Mouse (Mus musculus) lung, postnatal 0 days (tissue): ENCODE results near the gene Tbx5. TPM values are rescaled to one million over a fixed set of nuclear protein-coding genes. Genes with fewer than 3 reads are reported as not detected.

Source experiments
- ATAC-seq: fragments of 200-750 bp; cut with Nextera tagmentation; 2 replicates; pipeline ENCODE4 v1.8.0; 2017; ENCODE audit warnings: moderate library complexity
- DNase-seq: peaks from one replicate; pipeline ENCODE4 v3.0.0-alpha.2; 2016; ENCODE audit warnings: low spot score
- H3K27ac ChIP-seq: fragments of 300-500 bp; sonication (generic); 2 replicates; pipeline ENCODE4 v1.5.1; 2014; ENCODE audit warnings: antibody characterized with exemption, mild to moderate bottlenecking, low read length, mixed read lengths
- H3K27me3 ChIP-seq: fragments of 300-500 bp; sonication (generic); replicated peaks from 2 replicates; pipeline ENCODE4 v1.6.1; 2014; ENCODE audit warnings: low read length, mixed read lengths; ENCODE audit not compliant: insufficient read depth
- H3K36me3 ChIP-seq: fragments of 300-500 bp; sonication (generic); 2 replicates; pipeline ENCODE4 v1.6.1; 2014; ENCODE audit warnings: low read length, mixed read lengths; ENCODE audit not compliant: insufficient read depth
- H3K4me1 ChIP-seq: fragments of 300-500 bp; sonication (generic); 2 replicates; pipeline ENCODE4 v1.6.1; 2014; ENCODE audit warnings: antibody characterized with exemption, low read depth, low read length, mixed read lengths; ENCODE audit not compliant: insufficient read depth
- H3K4me2 ChIP-seq: fragments of 300-500 bp; sonication (generic); replicated peaks from 2 replicates; pipeline ENCODE4 v1.6.1; 2014; ENCODE audit warnings: low read depth, mild to moderate bottlenecking, low read length, moderate library complexity, mixed read lengths
- H3K4me3 ChIP-seq: fragments of 300-500 bp; sonication (generic); 2 replicates; pipeline ENCODE4 v1.5.1; 2014; ENCODE audit warnings: low read depth, low read length
- H3K9ac ChIP-seq: fragments of 300-500 bp; sonication (generic); replicated peaks from 2 replicates; pipeline ENCODE4 v1.6.1; 2014; ENCODE audit warnings: low read depth, mild to moderate bottlenecking
- H3K9me3 ChIP-seq: fragments of 300-500 bp; sonication (generic); 2 replicates; pipeline ENCODE4 v1.6.1; 2016; ENCODE audit warnings: low read length, mixed read lengths
- CTCF ChIP-seq: IDR thresholded peaks from 2 replicates; pipeline ENCODE4 v1.5.1; 2016; ENCODE audit warnings: antibody characterized with exemption, mild to moderate bottlenecking
- EP300 ChIP-seq: IDR thresholded peaks from 2 replicates; pipeline ENCODE4 v1.6.1; 2016; ENCODE audit warnings: antibody characterized with exemption, mild to moderate bottlenecking, control low read depth
- WGBS: fragments of 180-500 bp; shearing (Covaris S2); extraction: QIAGEN DNeasy Blood & Tissue Kit; methylation state at CpG from one replicate; pipeline ENCODE4 v1.1.7; 2014; 5-methylcytosine and 5-hydroxymethylcytosine counted together
- polyA plus RNA-seq: library from polyadenylated mRNA; unstranded; fragments of >200 nt; fragmentation: Nextera tagmentation; extraction: Ambion mirVana; gene quantifications from 2 replicates; pipeline ENCODE4 v1.2.1, GENCODE M21; 2015

Tbx5 gene
- polyA plus RNA-seq, 1 experiment from 2014 or later: 25.3 TPM

DNA sequence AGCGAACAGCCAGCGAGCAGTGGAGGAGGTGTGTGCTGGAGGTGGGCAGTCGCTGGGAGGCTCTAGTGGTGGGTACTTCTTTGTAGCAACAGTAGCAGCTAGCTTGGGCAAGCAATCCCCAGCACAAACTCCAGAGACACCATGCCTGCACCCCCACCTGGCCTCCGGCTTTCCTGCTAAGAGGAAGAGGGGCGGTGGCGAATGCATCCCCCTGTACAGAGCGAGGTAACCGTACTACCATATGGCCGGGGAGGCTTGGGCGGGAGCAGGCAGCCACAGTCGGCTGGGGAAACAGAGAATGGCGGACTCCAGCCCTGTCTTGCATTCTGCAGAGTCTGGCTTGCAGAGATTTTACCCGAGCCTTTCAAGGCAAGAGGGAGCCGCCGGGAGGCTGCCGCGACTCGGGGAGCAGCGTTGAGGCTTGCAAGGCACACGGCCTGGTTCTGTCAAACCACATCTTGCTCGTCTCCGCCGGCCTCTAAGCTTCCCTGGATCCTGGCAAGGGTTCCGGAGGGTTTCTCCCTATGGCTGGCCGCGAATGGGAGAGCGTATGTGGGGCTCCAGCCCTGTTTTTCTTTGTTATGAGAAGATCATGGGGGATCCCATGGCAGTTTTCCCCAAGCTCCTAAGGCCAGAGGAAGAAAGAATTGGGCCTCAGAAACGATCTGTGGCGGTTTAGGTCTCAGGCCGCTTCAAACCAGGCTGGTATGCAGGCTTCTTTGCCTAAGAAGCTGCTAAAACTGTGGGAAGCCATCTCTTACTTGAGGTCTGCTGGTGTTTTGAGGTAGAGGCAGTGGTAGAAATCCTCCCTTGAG lies 2.8 kb downstream of the Tbx5 start:
- H3K27ac ChIP-seq: peak overlapping the region; percentile 87
- H3K4me2 ChIP-seq: peak overlapping the region; percentile 67
- TF ChIP-seq EP300 (no peak), CTCF (no peak)
- no peaks in the 10 kb centered on the region for H3K4me1 ChIP-seq
- peak overlapping the region; percentile 58 for H3K4me3 ChIP-seq
- DNase-seq: no peak
- ATAC-seq: peak; percentile 1; the same call in 1 of the 2 replicates
- no peaks in the 10 kb centered on the region for H3K9me3 ChIP-seq
- no peaks in the 10 kb centered on the region for H3K36me3 ChIP-seq
- 3% methylated on average over 30 of the region's 30 CpGs for WGBS
- peaks cover 22% of the 10 kb centered on the region for H3K27me3 ChIP-seq
- H3K9ac ChIP-seq: peak overlapping the region; percentile 80

DNA sequence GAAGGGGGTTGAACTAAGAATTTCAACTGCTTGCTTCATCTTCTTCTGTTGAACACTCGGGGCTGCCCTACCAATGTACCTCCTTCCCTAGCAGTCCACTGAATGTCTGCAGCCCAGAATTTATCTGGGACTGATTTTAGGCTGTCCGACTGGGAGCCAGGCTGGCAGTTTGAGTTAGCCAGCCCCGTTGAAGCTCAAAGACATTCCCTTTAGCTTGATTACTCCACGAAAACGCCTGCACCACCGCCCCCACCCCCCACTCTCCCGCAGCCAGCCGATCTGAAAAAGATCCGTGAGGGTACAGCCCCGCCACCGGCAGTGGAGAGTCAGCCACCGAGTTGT lies 3.4 kb downstream of the Tbx5 start:
- H3K4me2 ChIP-seq: peak overlapping the region; percentile 67
- 2% methylated on average over 12 of the region's 12 CpGs for WGBS
- DNase-seq (no peak), ATAC-seq (no peak)
- peak overlapping the region; percentile 80 for H3K9ac ChIP-seq
- H3K4me3 ChIP-seq: peak overlapping the region; percentile 58
- H3K27ac ChIP-seq: peak overlapping the region; percentile 87
- TF ChIP-seq CTCF (no peak), EP300 (no peak)
- no peaks in the 10 kb centered on the region for H3K36me3 ChIP-seq
- H3K9me3 ChIP-seq: no peaks in the 10 kb centered on the region
- no peaks in the 10 kb centered on the region for H3K4me1 ChIP-seq
- peaks cover 24% of the 10 kb centered on the region for H3K27me3 ChIP-seq

DNA sequence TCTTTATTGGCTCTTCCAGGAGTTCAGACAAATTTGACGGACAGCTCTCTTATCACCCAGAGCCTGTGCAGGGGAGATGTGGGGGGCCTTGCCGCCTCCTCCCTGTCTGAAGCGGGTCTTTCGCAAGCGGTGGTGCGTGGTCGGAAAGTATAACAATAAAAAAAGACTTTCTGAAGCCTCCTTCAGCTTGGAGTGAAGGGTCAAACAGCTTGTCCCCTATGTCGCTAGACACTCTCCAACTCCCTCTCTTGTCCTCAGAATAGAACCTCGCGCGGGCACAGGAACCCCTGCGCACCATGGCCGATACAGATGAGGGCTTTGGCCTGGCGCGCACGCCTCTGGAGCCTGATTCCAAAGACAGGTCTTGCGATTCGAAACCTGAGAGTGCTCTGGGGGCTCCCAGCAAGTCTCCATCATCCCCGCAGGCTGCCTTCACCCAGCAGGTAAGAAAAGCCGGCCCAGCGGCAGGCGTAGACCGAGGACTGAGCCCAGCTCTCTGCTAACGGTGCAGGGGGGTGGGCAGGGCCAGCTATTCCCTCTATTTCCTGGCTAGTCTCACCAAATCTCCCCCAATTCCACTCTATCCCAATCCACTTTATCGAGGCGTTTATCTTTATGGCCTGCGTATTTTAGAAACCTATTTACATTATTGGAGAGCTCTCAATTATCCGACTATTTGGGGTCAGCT lies 4.3 kb downstream of the Tbx5 start:
- Histone ChIP-seq H3K36me3 (no peaks in the 10 kb centered on the region), H3K9ac (peak overlapping the region; percentile 80), H3K4me1 (no peaks in the 10 kb centered on the region), H3K9me3 (no peaks in the 10 kb centered on the region), H3K4me3 (peak overlapping the region; percentile 58), H3K27ac (peak overlapping the region; percentile 87), H3K27me3 (peaks cover 24% of the 10 kb centered on the region), H3K4me2 (peak overlapping the region; percentile 67)
- 2% methylated on average over 28 of the region's 28 CpGs for WGBS
- peak; percentile 61 for DNase-seq
- ATAC-seq: peak; percentile 15
- no peak for TF ChIP-seq EP300

DNA sequence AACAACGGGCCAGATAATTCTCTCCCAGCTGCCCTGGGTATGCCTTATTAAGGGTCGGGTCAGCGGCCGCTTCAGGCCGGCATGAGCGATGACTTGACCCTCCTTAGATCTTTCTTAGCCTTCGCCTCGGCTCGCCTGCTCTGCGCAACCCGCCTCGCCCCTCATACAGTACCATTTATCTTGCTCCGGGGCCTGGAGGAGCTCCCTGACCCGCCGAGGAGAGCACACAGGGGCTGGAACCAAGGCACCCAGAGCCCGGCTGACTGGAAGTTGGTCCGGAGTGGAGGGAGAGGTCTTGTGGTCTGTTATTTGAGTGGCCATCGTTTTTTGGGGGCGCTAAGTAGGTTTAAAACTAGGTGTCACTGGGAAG lies 4.8 kb downstream of the Tbx5 start:
- no peaks in the 10 kb centered on the region for H3K9me3 ChIP-seq
- ATAC-seq (no peak), DNase-seq (no peak)
- WGBS: 7% methylated on average over 19 of the region's 19 CpGs
- H3K4me2 ChIP-seq: peak overlapping the region; percentile 67
- H3K27me3 ChIP-seq: peaks cover 24% of the 10 kb centered on the region
- peak overlapping the region; percentile 80 for H3K9ac ChIP-seq
- TF ChIP-seq EP300 (no peak), CTCF (no peak)
- H3K36me3 ChIP-seq: no peaks in the 10 kb centered on the region
- H3K4me3 ChIP-seq: peak overlapping the region; percentile 58
- H3K27ac ChIP-seq: peak overlapping the region; percentile 87
- H3K4me1 ChIP-seq: no peaks in the 10 kb centered on the region

DNA sequence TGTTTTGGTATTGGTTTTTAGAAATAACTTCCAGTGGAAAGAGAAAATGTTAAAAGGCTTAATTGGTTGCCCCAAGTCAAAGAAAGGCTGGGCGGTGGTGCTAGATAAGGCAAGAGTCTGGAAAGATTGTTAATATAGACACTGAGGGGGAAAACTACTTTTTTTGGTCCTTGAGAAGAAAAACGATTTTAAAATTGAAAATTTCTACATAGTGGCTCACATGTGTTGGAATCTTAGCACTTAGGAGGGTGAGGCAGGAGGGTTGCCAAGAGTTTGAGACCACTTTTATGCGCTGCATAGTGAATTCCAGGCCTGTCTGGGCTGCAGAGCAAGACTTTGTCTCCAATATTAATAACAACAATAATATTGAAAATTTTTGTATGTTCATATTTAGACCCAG lies 5.4 kb downstream of the Tbx5 start:
- peaks cover 24% of the 10 kb centered on the region for H3K27me3 ChIP-seq

DNA sequence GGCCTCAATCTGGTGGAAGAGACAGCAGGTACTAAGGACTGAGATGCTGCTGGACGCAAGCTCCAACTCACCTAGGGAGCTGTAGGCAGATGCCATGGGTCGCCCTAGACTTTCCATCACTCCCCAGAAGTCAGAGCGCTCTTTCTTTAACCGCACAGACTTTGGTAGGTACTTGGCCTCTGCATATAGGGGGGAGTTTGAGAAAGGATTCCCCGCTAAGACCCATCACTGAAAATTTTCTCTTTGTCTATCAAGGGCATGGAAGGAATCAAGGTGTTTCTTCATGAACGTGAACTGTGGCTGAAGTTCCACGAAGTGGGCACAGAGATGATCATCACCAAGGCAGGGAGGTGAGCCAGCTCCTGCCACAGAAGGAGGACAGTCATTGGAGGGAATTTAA lies 6.0 kb downstream of the Tbx5 start:
- no peak for ATAC-seq
- Histone ChIP-seq H3K4me3 (peak overlapping the region; percentile 58), H3K9ac (peak overlapping the region; percentile 80)

More for the DNA sequence above, 5.4 kb downstream of the Tbx5 start:
- Histone ChIP-seq H3K9me3 (no peaks in the 10 kb centered on the region), H3K27ac (peak overlapping the region; percentile 78), H3K4me3 (peak overlapping the region; percentile 58), H3K4me2 (peak overlapping the region; percentile 67), H3K36me3 (no peaks in the 10 kb centered on the region), H3K4me1 (no peaks in the 10 kb centered on the region), H3K9ac (peak overlapping the region; percentile 80)
- ATAC-seq (no peak), DNase-seq (no peak)
- 26% methylated on average over 3 of the region's 3 CpGs for WGBS
- TF ChIP-seq CTCF: no peak

More for the DNA sequence above, 6.0 kb downstream of the Tbx5 start:
- TF ChIP-seq EP300 (no peak), CTCF (no peak)
- no peaks in the 10 kb centered on the region for H3K4me1 ChIP-seq
- no peaks in the 10 kb centered on the region for H3K9me3 ChIP-seq
- H3K36me3 ChIP-seq: no peaks in the 10 kb centered on the region
- H3K4me2 ChIP-seq: peak overlapping the region; percentile 67
- peak overlapping the region; percentile 78 for H3K27ac ChIP-seq
- WGBS: 10% methylated on average over 7 of the region's 7 CpGs
- H3K27me3 ChIP-seq: peaks cover 24% of the 10 kb centered on the region
- no peak for DNase-seq
